Mouse (Mus musculus) neural tube, embryonic 14.5 days (tissue): ENCODE measurements around the gene Cpt1b. TPM values are rescaled to one million over a fixed set of nuclear protein-coding genes. Genes with fewer than 3 reads are reported as not detected.
"Not testable (repeated sequence)": the region's sequence is repeated elsewhere in the genome, so short reads cannot be mapped to it uniquely, and the experiment has no call there.

ENCODE experiments used
- ATAC-seq: fragments of 200-750 bp; cut with Nextera tagmentation; 2 replicates; pipeline ENCODE4 v1.8.0; 2017; ENCODE audit warnings: low read depth, mild to moderate bottlenecking, moderate TSS enrichment, moderate library complexity
- H3K27ac ChIP-seq: fragments of 300-500 bp; sonication (generic); 2 replicates; pipeline ENCODE4 v1.5.1; 2014; ENCODE audit warnings: low read depth, mild to moderate bottlenecking, control low read depth, low read length, moderate library complexity, mixed read lengths
- H3K27me3 ChIP-seq: fragments of 300-500 bp; sonication (generic); 2 replicates; pipeline ENCODE4 v1.6.1; 2014; ENCODE audit warnings: low read length; ENCODE audit not compliant: control insufficient read depth, insufficient read depth
- H3K36me3 ChIP-seq: fragments of 300-500 bp; sonication (generic); 2 replicates; pipeline ENCODE4 v1.6.1; 2014; ENCODE audit warnings: low read length, mixed read lengths; ENCODE audit not compliant: control insufficient read depth, insufficient read depth
- H3K4me1 ChIP-seq: fragments of 300-500 bp; sonication (generic); 2 replicates; pipeline ENCODE4 v1.6.1; 2014; ENCODE audit warnings: low read length; ENCODE audit not compliant: control insufficient read depth, insufficient read depth
- H3K4me2 ChIP-seq: fragments of 300-500 bp; sonication (generic); 2 replicates; pipeline ENCODE4 v1.6.1; 2014; ENCODE audit warnings: mild to moderate bottlenecking, low read depth, low read length, control low read depth
- H3K4me3 ChIP-seq: fragments of 300-500 bp; sonication (generic); 2 replicates; pipeline ENCODE4 v1.5.1; 2014; ENCODE audit warnings: low read depth, low read length, control low read depth, mixed read lengths
- H3K9ac ChIP-seq: fragments of 300-500 bp; sonication (generic); replicated peaks from 2 replicates; pipeline ENCODE4 v1.6.1; 2014; ENCODE audit warnings: low read depth, mild to moderate bottlenecking, control low read depth, low read length, mixed read lengths
- H3K9me3 ChIP-seq: fragments of 300-500 bp; sonication (generic); 2 replicates; pipeline ENCODE4 v1.6.1; 2016; ENCODE audit warnings: low read length; ENCODE audit not compliant: control insufficient read depth
- WGBS: fragments of 180-500 bp; shearing (Covaris S2); extraction: QIAGEN DNeasy Blood & Tissue Kit; methylation state at CpG from one replicate; pipeline ENCODE4 v1.1.7; 2014; 5-methylcytosine and 5-hydroxymethylcytosine counted together
- polyA plus RNA-seq: library from polyadenylated mRNA; unstranded; fragments of >200 nt; fragmentation: Nextera tagmentation; extraction: Ambion mirVana; gene quantifications from 2 replicates; pipeline ENCODE4 v1.2.1, GENCODE M21; 2014

Gene Cpt1b
- polyA plus RNA-seq, 1 experiment from 2014 or later = 1.2 TPM

- Histone ChIP-seq H3K36me3 (peaks cover 16% of the 10 kb centered on the region), H3K27ac (peak overlapping the region; percentile 86), H3K4me3 (peak overlapping the region; percentile 71), H3K4me1 (peaks cover 16% of the 10 kb centered on the region), H3K9me3 (no peaks in the 10 kb centered on the region), H3K9ac (peak overlapping the region; percentile 86), H3K27me3 (peaks cover 4% of the 10 kb centered on the region; the same call in 1 of the 2 replicates), H3K4me2 (peak overlapping the region; percentile 77)
- peak; percentile 81 for ATAC-seq
- 5% methylated on average over 24 of the region's 24 CpGs for WGBS
Observed at GRCm38 (mm10) chr15:89452906-89453864, 27.5 kb upstream of the Cpt1b start.

- 42% methylated on average over 8 of the region's 8 CpGs for WGBS
- Histone ChIP-seq H3K9me3 (no peaks in the 10 kb centered on the region), H3K36me3 (no peaks in the 10 kb centered on the region), H3K9ac (no peak overlapping the region), H3K4me2 (no peak overlapping the region), H3K4me1 (no peaks in the 10 kb centered on the region), H3K27me3 (no peaks in the 10 kb centered on the region), H3K27ac (no peak overlapping the region), H3K4me3 (no peak overlapping the region)
- ATAC-seq = no peak
Observed at GRCm38 (mm10) chr15:89442486-89443070, 16.9 kb upstream of the Cpt1b start.

- no peak for ATAC-seq
Observed at GRCm38 (mm10) chr15:89435878-89436277, 10.2 kb upstream of the Cpt1b start.

DNA sequence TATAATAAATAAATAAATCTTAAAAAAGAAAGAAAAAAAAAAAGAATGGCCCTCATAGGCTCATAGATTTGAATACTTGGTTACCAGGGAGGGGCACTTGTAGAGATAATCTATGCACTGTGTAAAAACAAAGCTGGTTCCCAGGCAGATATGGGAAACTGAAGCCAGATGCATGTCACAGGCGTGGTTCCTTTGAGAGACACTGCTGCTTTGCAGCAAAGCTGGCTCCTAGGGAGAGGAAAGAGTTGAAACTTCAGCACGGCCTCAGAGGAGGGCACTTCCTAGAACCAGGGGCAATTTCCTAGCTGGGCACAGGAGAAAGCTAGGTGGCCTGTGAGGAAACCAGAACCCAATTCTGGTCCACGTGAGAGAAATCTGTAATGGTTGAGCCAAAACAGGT, 8.5 kb upstream of the Cpt1b start:
- no peaks in the 10 kb centered on the region for H3K36me3 ChIP-seq
- ATAC-seq = no peak
- H3K9ac ChIP-seq = no peak overlapping the region
- H3K9me3 ChIP-seq = no peaks in the 10 kb centered on the region
- H3K4me2 ChIP-seq = no peak overlapping the region
- no peaks in the 10 kb centered on the region for H3K27me3 ChIP-seq
- WGBS = 85% methylated on average over 3 of the region's 3 CpGs
- no peak overlapping the region for H3K27ac ChIP-seq
- H3K4me1 ChIP-seq = 0 out of 2 replicates have a peak, but pooled peaks cover 3% of the 10 kb centered on the region
- H3K4me3 ChIP-seq = no peak overlapping the region

More at GRCm38 (mm10) chr15:89435878-89436277, 10.2 kb upstream of the Cpt1b start:
- 90% methylated on average over 5 of the region's 5 CpGs for WGBS
- no peak overlapping the region for H3K4me3 ChIP-seq
- H3K4me1 ChIP-seq = 0 out of 2 replicates have a peak, but pooled peaks cover 3% of the 10 kb centered on the region
- H3K27ac ChIP-seq = no peak overlapping the region
- H3K9me3 ChIP-seq = no peaks in the 10 kb centered on the region
- no peak overlapping the region for H3K9ac ChIP-seq
- no peaks in the 10 kb centered on the region for H3K36me3 ChIP-seq
- no peaks in the 10 kb centered on the region for H3K27me3 ChIP-seq
- H3K4me2 ChIP-seq = no peak overlapping the region

DNA sequence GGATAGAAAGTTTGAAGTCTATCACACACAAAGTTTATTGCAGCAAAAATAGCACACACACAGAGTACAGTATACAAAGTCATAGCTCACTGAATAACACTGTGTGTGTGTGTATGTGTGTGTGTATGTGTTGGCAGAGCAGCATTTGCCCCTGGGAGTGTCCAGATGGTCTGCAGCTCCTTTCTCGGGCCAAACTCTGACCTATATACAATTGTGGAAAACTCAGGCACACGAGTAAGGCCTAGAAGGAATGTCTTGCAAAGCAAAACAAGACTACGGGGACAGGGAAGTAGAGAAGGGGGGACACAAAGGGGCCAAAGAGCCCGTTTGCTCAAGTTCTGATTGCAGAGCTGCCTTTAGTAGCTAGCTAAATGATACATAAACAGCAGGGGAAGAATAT, 7.3 kb upstream of the Cpt1b start:
- no peaks in the 10 kb centered on the region for H3K9me3 ChIP-seq
- H3K4me3 ChIP-seq = no peak overlapping the region
- 78% methylated on average over 4 of the region's 4 CpGs for WGBS
- no peak for ATAC-seq
- H3K27me3 ChIP-seq = no peaks in the 10 kb centered on the region
- H3K4me1 ChIP-seq = peaks cover 11% of the 10 kb centered on the region
- H3K36me3 ChIP-seq = no peaks in the 10 kb centered on the region
- no peak overlapping the region for H3K4me2 ChIP-seq
- no peak overlapping the region for H3K9ac ChIP-seq
- no peak overlapping the region for H3K27ac ChIP-seq

DNA sequence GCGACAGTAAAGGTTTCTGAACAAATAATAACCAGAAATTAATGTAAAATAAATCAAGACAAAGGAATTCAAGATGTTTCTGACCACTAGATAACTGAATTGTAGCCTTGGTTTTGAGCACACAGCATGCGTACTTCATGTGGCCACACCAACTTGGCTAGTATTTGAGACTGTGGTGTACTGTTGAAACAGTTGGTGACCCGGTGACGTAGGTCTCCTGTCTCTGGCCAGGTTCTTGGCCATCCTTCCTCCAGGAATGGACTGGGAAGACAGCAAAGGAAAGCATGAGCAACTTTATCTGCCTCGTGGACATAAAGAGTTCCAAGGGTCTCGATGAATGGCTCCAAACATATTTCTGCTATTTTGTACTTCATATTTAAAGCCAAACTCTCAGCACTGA, 6.1 kb upstream of the Cpt1b start:
- H3K36me3 ChIP-seq = peaks cover 7% of the 10 kb centered on the region; the same call in 1 of the 2 replicates
- H3K4me1 ChIP-seq = peaks cover 11% of the 10 kb centered on the region
- H3K27ac ChIP-seq = no peak overlapping the region
- no peaks in the 10 kb centered on the region for H3K9me3 ChIP-seq
- H3K4me3 ChIP-seq = no peak overlapping the region
- no peak overlapping the region for H3K4me2 ChIP-seq
- H3K9ac ChIP-seq = no peak overlapping the region
- H3K27me3 ChIP-seq = no peaks in the 10 kb centered on the region
- WGBS = 96% methylated on average over 6 of the region's 6 CpGs
- no peak for ATAC-seq

DNA sequence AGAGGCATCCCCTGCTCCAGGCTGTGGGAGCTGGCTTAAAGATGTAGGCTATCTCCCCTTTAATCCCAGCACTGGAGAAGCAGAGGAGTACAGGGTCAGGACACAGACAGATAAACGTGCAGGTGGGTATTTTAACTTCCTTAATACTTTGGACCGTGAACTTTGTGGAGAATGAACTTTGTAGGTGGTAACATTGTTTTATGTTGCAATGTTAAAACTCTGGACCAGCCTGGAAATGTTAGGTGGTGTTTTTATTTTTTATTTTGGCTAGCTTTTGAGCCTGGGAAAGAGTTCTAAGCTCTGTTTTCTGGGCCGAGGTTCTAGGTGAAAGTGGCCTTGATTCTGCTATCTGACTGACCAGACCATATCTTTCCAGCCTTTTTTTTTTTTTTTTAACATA, 5.6 kb upstream of the Cpt1b start:
- no peak overlapping the region for H3K27ac ChIP-seq
- H3K27me3 ChIP-seq = no peaks in the 10 kb centered on the region
- WGBS = 96% methylated on average over 3 of the region's 3 CpGs
- H3K36me3 ChIP-seq = peaks cover 11% of the 10 kb centered on the region; the same call in 1 of the 2 replicates
- H3K4me2 ChIP-seq = no peak overlapping the region
- peaks cover 11% of the 10 kb centered on the region for H3K4me1 ChIP-seq
- H3K9ac ChIP-seq = no peak overlapping the region
- H3K9me3 ChIP-seq = no peaks in the 10 kb centered on the region
- no peak overlapping the region for H3K4me3 ChIP-seq
- ATAC-seq = no peak

GRCm38 (mm10) chr15:89430771-89431170, 5.1 kb upstream of the Cpt1b start:
- ATAC-seq = not testable (repeated sequence)

DNA sequence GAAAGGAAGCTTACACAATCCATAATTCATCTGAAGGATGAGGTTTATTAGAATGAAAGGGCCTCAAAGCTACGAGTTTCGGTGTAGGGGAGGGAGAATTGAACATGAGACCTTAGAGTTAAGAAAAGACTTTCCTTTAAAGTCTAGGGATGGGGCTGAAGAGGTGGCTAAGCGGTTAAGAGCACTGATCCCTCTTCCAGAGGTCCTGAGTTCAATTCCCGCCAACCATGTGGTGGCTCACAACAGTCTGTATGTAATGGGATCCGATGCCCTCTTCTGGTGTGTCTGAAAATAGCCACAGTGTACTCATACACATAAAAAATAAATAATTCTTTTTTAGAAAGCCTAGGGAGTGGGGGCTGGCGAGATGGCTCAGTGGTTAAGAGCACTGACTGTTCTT, 4.7 kb upstream of the Cpt1b start:
- 47% methylated on average over 6 of the region's 6 CpGs for WGBS
- peak overlapping the region; percentile 62 for H3K4me3 ChIP-seq

More at GRCm38 (mm10) chr15:89430771-89431170, 5.1 kb upstream of the Cpt1b start:
- Histone ChIP-seq H3K4me1 (peaks cover 11% of the 10 kb centered on the region), H3K4me2 (peak overlapping the region; percentile 95), H3K36me3 (peaks cover 11% of the 10 kb centered on the region; the same call in 1 of the 2 replicates)
- WGBS = 91% methylated on average over 7 of the region's 9 CpGs
- H3K4me3 ChIP-seq, H3K9ac ChIP-seq, H3K27me3 ChIP-seq, H3K9me3 ChIP-seq, H3K27ac ChIP-seq: not testable (repeated sequence)

More for the DNA sequence above, 4.7 kb upstream of the Cpt1b start:
- no peak for ATAC-seq
- H3K36me3 ChIP-seq = peaks cover 11% of the 10 kb centered on the region; the same call in 1 of the 2 replicates
- peaks cover 11% of the 10 kb centered on the region for H3K4me1 ChIP-seq
- H3K27me3 ChIP-seq = no peaks in the 10 kb centered on the region
- H3K27ac ChIP-seq = peak overlapping the region; percentile 96
- H3K4me2 ChIP-seq = peak overlapping the region; percentile 95
- peak overlapping the region; percentile 82; the same call in 1 of the 2 replicates for H3K9ac ChIP-seq
- H3K9me3 ChIP-seq = no peaks in the 10 kb centered on the region
